Comparison of ENCODE assay signal across 10 mouse cellular contexts in the genomic region with DNA sequence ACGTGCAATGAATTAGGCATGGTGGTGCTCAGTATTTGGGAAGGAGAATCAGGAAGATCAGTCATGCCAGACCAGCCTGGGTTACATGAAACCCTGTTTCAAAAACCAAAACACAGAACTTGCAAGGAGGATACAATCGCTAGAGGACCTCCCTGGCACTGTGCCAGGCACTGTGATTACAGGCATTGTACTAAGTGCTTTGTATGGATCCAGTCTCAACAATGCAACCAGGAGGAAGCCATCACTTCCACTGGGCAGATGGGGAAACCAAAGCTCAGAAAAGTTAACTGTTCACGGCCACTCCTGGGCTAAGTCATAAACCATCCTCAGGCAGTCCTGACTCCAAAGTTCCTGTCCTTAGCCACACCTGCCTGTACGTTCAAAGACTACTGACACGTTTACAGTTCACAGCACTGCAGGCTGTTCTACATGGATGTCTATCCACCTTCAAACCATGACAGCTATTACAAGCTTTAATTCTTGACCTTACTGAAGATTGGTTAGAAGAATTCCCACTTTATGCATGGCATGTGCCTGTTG. TPM values are rescaled to one million over a fixed set of nuclear protein-coding genes. Genes with fewer than 3 reads are reported as not detected.
A peak's percentile ranks its signal among the peaks of the same experiment; 100 is the strongest.
DNase-seq lines count a peak whose midpoint lies in the region; ATAC-seq lines count a peak whose summit lies in the region.
"Had no signal": no experiment of that assay in that cellular context is flagged by ENCODE, and none has a peak within 500 bp of the region (broad histone marks: within the 10 kb centered on the region; RNA-seq: fewer than 3 reads in every experiment).

No protein-coding gene starts in this region.

- ATAC-seq in liver, embryonic 12.5 days: no peak

- no peak overlapping the region for H3K4me2 ChIP-seq in liver, embryonic 12.5 days
- H3K4me2 ChIP-seq: limb, embryonic 13.5 days had no signal

- WGBS in liver, embryonic 12.5 days (ENCODE audit: insufficient replicate concordance): 69% methylated on average over 5 of the region's 5 CpGs

- no peaks in the 10 kb centered on the region for H3K27me3 ChIP-seq in liver, embryonic 12.5 days (replicated peaks)
- H3K27me3 ChIP-seq: limb, embryonic 13.5 days had no signal

- DNase-seq in cerebellum, postnatal 10 days: peak; percentile 51 to 55
- DNase-seq in cerebellum, adult 11 months: no peak
- DNase-seq in liver: peak; percentile 27
- DNase-seq in heart, postnatal 14 days: peak; percentile 57 to 69
- DNase-seq in lung, postnatal 14 days: peak; percentile 67
- no peak for DNase-seq in spleen, postnatal 14 days (ENCODE audit: low spot score in 2 of 2)
- no peak for DNase-seq in yolk sac, embryonic 10.5 days (ENCODE audit: low spot score)

- intact Hi-C loops in heart, postnatal 14 days (cut with DNase I): no loop called here

- H3K4me1 ChIP-seq in liver, embryonic 12.5 days: peaks cover 15% of the 10 kb centered on the region

- no peaks in the 10 kb centered on the region for H3K36me3 ChIP-seq in liver, embryonic 12.5 days
- H3K36me3 ChIP-seq: limb, embryonic 13.5 days had no signal

- no peak overlapping the region for H3K9ac ChIP-seq in liver, embryonic 12.5 days
- H3K9ac ChIP-seq: limb, embryonic 13.5 days had no signal

- H3K27ac ChIP-seq in liver, embryonic 12.5 days: no peak overlapping the region
- H3K27ac ChIP-seq: limb, embryonic 13.5 days had no signal

- no peak overlapping the region for H3K4me3 ChIP-seq in liver, embryonic 12.5 days
- H3K4me3 ChIP-seq: limb, embryonic 13.5 days had no signal

- no peaks in the 10 kb centered on the region for H3K9me3 ChIP-seq in liver, embryonic 12.5 days (replicated peaks)
- H3K9me3 ChIP-seq: limb, embryonic 13.5 days had no signal

RNA-seq across cellular contexts. Expression of gene Zfyve19, which starts 5.4 kb away (rescaled TPM):
- polyA plus RNA-seq in liver, embryonic 12.5 days (2016; fragmentation: Nextera tagmentation; extraction: Ambion mirVana): 27.7 and 29.9 TPM in 2 replicates
- total RNA-seq in heart, postnatal 14 days (2021): 10 to 100 TPM; 15.7 TPM

RNA-seq across cellular contexts. Expression of gene Dnajc17, which starts 5.6 kb away (rescaled TPM):
- polyA plus RNA-seq in liver, embryonic 12.5 days (2016; fragmentation: Nextera tagmentation; extraction: Ambion mirVana): 11.6 and 13.2 TPM in 2 replicates
- total RNA-seq in heart, postnatal 14 days (2021): 10 to 100 TPM in 1 of 2 experiments, 1 to 10 TPM in 1; 9.3 to 10.0 TPM

RNA-seq across cellular contexts. Expression of gene Ppp1r14d, which starts 26.7 kb away (rescaled TPM):
- polyA plus RNA-seq in liver, embryonic 12.5 days (2016; fragmentation: Nextera tagmentation; extraction: Ambion mirVana): not detected in 2 replicates
- not detected for total RNA-seq in heart, postnatal 14 days (2021)
- polyA plus RNA-seq: cortical plate, adult 2 months; limb, embryonic 13.5 days had no signal

RNA-seq across cellular contexts. Expression of gene Gm14137, which starts 28.7 kb away (rescaled TPM):
- 0.26 and 0.35 TPM in 2 replicates for polyA plus RNA-seq in liver, embryonic 12.5 days (2016; fragmentation: Nextera tagmentation; extraction: Ambion mirVana)
- not detected for total RNA-seq in heart, postnatal 14 days (2021)
- polyA plus RNA-seq: cortical plate, adult 2 months had no signal

RNA-seq across cellular contexts. Expression of gene Spint1, which starts 34.2 kb away (rescaled TPM):
- 0.44 and 0.77 TPM in 2 replicates for polyA plus RNA-seq in liver, embryonic 12.5 days (2016; fragmentation: Nextera tagmentation; extraction: Ambion mirVana)
- under 1 TPM; 0.17 to 0.26 TPM for total RNA-seq in heart, postnatal 14 days (2021)

Comparison
In these comparisons a context has a peak if more than half of its experiments do, and no peak if none do; other contexts are left out.
1. DNase-seq: peak in cerebellum, postnatal 10 days (2 of 2), liver (single experiment), heart, postnatal 14 days (2 of 2) and lung, postnatal 14 days (single experiment); none in cerebellum, adult 11 months (single experiment), spleen, postnatal 14 days (0 of 2) and yolk sac, embryonic 10.5 days (single experiment).